Mouse (Mus musculus) E14TG2a.4 (cell line): Measurements from ENCODE around the gene Cdc42ep4.

Experiments
- CTCF ChIP-seq: conservative IDR thresholded peaks from 2 replicates; pipeline ENCODE4 v1.5.1; 2014; ENCODE audit warnings: low read length
- NANOG ChIP-seq: IDR thresholded peaks from 2 replicates; pipeline ENCODE4 v1.6.1; 2014; ENCODE audit warnings: borderline replicate concordance, low read length, mixed read lengths
- POU5F1 ChIP-seq: IDR thresholded peaks from 2 replicates; pipeline ENCODE4 v1.6.1; 2014; ENCODE audit warnings: low read length, borderline replicate concordance

GRCm38 (mm10) chr11:113683627-113683956 is 68.1 kb downstream of the Cdc42ep4 start:
- TF ChIP-seq CTCF (no peak), POU5F1 (no peak), NANOG (no peak)
